Mouse (Mus musculus) cortical plate, adult 2 months (tissue): ENCODE results near the gene Tnxb.

Experiments
- CTCF ChIP-seq: fragments of 200-500 bp; IDR thresholded peaks from 2 replicates; pipeline ENCODE4 v1.5.1; 2011; ENCODE audit warnings: mild to moderate bottlenecking, control low read depth, low read length; ENCODE audit not compliant: insufficient read depth; ENCODE audit errors: extremely low read depth
- POLR2A ChIP-seq: fragments of 200-500 bp; IDR thresholded peaks from 2 replicates; pipeline ENCODE4 v1.6.1; 2011; ENCODE audit warnings: mild to moderate bottlenecking, low read length, control low read depth; ENCODE audit not compliant: insufficient read depth; ENCODE audit errors: extremely low read depth

DNA sequence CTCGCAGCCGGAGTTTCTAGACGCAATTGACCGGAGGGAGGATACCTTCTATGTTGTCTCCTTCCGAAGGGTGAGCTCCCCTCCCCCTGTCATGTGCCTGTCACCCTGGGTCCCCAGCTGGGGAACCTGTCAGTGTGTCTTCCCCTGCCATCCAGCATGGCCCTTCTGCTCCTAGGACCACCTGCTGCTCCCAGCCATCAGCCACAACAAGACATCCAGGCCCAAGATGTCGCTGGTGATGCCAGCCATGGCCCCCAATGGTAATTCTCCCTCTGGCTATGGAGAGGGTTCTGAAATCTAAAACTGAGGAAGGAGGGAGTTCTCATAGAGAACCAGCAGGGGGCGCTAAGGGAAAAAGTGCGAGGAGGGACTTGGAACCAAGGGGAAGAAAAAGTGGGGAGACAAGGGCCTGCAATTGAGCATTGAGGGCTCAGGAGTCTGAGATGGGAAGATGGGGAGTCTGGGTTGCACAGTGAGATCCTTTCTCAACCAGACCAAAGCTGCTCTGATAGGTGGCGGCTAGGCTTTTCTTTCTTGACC is 16.5 kb upstream of the Tnxb start:
- TF ChIP-seq CTCF (peak; percentile 65), POLR2A (no peak)
